Mouse (Mus musculus): ENCODE results near the gene Rbm11. TPM values are rescaled to one million over a fixed set of nuclear protein-coding genes. Genes with fewer than 3 reads are reported as not detected.

The Rbm11 gene
- polyA plus RNA-seq, 1 experiment from 2014 or later = 0.40 TPM

DNA sequence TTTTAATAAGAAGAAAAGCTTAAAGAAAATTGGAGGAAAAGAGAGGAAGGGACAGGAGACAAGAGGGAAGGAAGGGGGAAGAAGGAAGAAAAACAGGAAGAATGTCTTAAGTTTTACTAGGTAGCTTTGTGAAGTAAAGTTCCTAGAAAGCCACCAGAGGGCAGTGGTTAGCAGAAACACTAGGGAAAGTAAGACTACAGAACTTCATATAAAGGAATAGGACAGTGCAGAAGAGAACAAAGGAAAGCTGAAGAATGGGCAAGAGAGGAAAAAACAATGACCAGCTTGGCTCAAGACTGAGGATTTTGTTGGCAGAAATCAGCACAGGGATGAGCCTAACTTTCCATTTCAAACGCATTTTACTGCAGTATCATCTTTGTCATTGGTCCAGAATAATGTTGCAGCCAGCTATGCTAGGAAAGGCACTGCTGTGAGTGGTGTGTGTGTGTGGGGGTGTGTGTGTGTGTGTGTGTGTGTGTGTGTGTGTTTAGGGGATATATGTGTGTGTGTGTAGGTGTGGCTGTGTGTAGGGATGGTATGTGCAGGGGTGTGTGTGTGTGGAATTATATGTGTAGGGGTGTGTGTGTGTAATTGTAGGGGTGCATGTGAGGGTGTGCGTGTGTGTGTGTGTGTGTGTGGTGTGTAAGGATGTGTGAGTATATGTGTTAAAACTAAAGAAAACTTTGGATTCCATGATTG lies 25.2 kb downstream of the Rbm11 start:
- H3K4me1 ChIP-seq (ENCODE audit: insufficient read depth, low read length) = no peaks in the 10 kb centered on the region
- H3K9me3 ChIP-seq (ENCODE audit: low read length) = no peaks in the 10 kb centered on the region
- peak; percentile 76; the same call in 1 of the 2 replicates for ATAC-seq (ENCODE audit: low FRiP score, low TSS enrichment)
- no peaks in the 10 kb centered on the region for H3K36me3 ChIP-seq (ENCODE audit: insufficient read depth, low read length)
- no peak overlapping the region for H3K27ac ChIP-seq (ENCODE audit: low read length)
- WGBS = 78% methylated on average over 2 of the region's 2 CpGs
- H3K4me2 ChIP-seq (replicated peaks; ENCODE audit: low read depth, low read length) = no peak overlapping the region
- H3K27me3 ChIP-seq (ENCODE audit: insufficient read depth, low read length) = no peaks in the 10 kb centered on the region
- no peak overlapping the region for H3K4me3 ChIP-seq (ENCODE audit: low read length)
- no peak overlapping the region for H3K9ac ChIP-seq (replicated peaks; ENCODE audit: low read length)

DNA sequence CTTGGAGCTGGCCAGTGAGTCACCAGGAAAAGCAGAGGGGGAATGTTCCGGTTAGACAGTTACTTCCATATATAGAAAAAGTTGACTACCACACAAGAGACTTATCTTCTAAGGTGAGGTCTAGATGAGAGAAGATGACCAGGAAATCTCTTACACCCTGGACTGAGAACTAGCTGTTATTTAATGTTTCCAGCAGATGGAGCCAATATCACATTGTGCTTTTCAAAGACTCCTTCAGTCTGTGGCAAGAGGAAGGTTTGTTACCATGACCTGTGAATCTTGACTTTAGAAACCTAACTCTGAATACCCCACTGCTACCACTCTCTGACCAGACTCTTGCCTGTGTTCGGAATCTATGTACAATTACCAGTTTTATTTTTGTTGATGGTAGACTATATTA lies 35.2 kb downstream of the Rbm11 start:
- H3K4me1 ChIP-seq (ENCODE audit: insufficient read depth, low read length) = no peaks in the 10 kb centered on the region
- ATAC-seq (ENCODE audit: low FRiP score, low TSS enrichment) = no peak
- H3K4me3 ChIP-seq (ENCODE audit: low read length) = no peak overlapping the region
- no peaks in the 10 kb centered on the region for H3K36me3 ChIP-seq (ENCODE audit: insufficient read depth, low read length)
- H3K27ac ChIP-seq (ENCODE audit: low read length) = no peak overlapping the region
- no peaks in the 10 kb centered on the region for H3K9me3 ChIP-seq (ENCODE audit: low read length)
- no peaks in the 10 kb centered on the region for H3K27me3 ChIP-seq (ENCODE audit: insufficient read depth, low read length)
- H3K4me2 ChIP-seq (replicated peaks; ENCODE audit: low read depth, low read length) = no peak overlapping the region
- H3K9ac ChIP-seq (replicated peaks; ENCODE audit: low read length) = no peak overlapping the region
- 82% methylated on average over 2 of the region's 2 CpGs for WGBS

Other genes starting within 250 kb of the Rbm11 start
- not detected in 2 replicates for gene Lipi, start 6.8 kb upstream of the Rbm11 start, polyA plus RNA-seq (2015; fragmentation: Nextera tagmentation; extraction: Ambion mirVana)
- gene Hspa13, start 174.3 kb downstream of the Rbm11 start, polyA plus RNA-seq (2015; fragmentation: Nextera tagmentation; extraction: Ambion mirVana) = 33.2 and 33.3 TPM in 2 replicates

All from kidney, embryonic 16.5 days (tissue).